Mouse (Mus musculus) hindbrain, embryonic 13.5 days (tissue): ENCODE results near the gene Gm20388. TPM values are rescaled to one million over a fixed set of nuclear protein-coding genes. Genes with fewer than 3 reads are reported as not detected.

Experiments used
- ATAC-seq: fragments of 200-750 bp; cut with Nextera tagmentation; 2 replicates; pipeline ENCODE4 v1.8.0; 2017; ENCODE audit warnings: moderate TSS enrichment; ENCODE audit not compliant: low FRiP score
- H3K27ac ChIP-seq: fragments of 300-500 bp; sonication (generic); 2 replicates; pipeline ENCODE4 v1.5.1; 2015; ENCODE audit warnings: inconsistent platforms, mild to moderate bottlenecking, moderate library complexity
- H3K27me3 ChIP-seq: fragments of 300-500 bp; sonication (generic); 2 replicates; pipeline ENCODE4 v1.6.1; 2015; ENCODE audit warnings: mild to moderate bottlenecking, inconsistent platforms
- H3K36me3 ChIP-seq: fragments of 300-500 bp; sonication (generic); 2 replicates; pipeline ENCODE4 v1.6.1; 2015; ENCODE audit warnings: mild to moderate bottlenecking, inconsistent platforms
- H3K4me1 ChIP-seq: fragments of 300-500 bp; sonication (generic); replicated peaks from 2 replicates; pipeline ENCODE4 v1.6.1; 2015; ENCODE audit warnings: inconsistent platforms
- H3K4me2 ChIP-seq: fragments of 300-500 bp; sonication (generic); 2 replicates; pipeline ENCODE4 v1.6.1; 2015; ENCODE audit warnings: inconsistent platforms, mild to moderate bottlenecking, moderate library complexity
- H3K4me3 ChIP-seq: fragments of 300-500 bp; sonication (generic); 2 replicates; pipeline ENCODE4 v1.5.1; 2015; ENCODE audit warnings: mild to moderate bottlenecking, inconsistent platforms
- H3K9ac ChIP-seq: fragments of 300-500 bp; sonication (generic); 2 replicates; pipeline ENCODE4 v1.6.1; 2015; ENCODE audit warnings: mild to moderate bottlenecking, inconsistent platforms
- H3K9me3 ChIP-seq: fragments of 300-500 bp; sonication (generic); 2 replicates; pipeline ENCODE4 v1.6.1; 2016; ENCODE audit warnings: inconsistent platforms
- WGBS: fragments of 180-500 bp; shearing (Covaris S2); methylation state at CpG from one replicate; pipeline ENCODE4 v1.1.7; 2015; 5-methylcytosine and 5-hydroxymethylcytosine counted together
- polyA plus RNA-seq: library from polyadenylated mRNA; unstranded; fragments of >200 nt; fragmentation: Nextera tagmentation; extraction: Ambion mirVana; gene quantifications from 2 replicates; pipeline ENCODE4 v1.2.1, GENCODE M21; 2015

Gene Gm20388
- polyA plus RNA-seq, 1 experiment from 2014 or later: 1.9 TPM

DNA sequence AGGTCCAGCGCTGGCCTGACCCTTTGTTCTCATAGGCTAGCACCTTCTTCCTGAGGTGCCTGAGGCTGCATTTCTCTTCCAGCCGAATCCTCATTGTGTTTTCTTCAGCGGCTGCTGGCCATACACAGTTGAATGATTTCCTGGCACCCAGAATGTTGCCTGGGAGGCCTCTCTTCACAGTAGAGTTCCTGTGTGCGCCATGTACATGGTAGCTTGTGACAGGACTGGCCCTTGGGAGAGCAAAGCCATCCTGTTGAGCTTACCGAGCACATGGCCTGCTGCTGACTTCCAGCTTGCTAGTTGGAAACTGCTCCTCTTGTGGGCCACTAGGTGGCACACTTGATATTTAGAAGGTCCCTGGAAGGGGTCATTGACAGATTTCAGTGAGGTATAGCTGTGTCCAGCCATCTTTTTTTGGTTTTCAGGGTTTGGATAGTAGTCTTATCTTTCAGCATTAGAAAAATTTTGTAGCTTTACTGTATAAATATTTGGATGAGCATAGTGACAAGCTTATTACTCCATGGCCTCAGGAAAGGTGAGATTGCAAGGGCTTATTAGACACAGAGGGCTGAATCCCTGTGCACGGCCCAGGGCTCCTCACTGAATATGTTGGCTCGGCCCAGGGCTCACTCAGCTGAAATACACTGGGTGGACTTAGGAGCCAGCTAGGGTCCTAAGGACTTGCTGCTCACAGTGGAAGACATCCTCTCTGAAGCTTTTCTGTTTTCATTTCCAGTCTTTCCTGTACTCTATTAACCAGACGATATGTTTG lies 2067.4 kb downstream of the Gm20388 start:
- Histone ChIP-seq H3K27me3 (no peaks in the 10 kb centered on the region), H3K9me3 (no peaks in the 10 kb centered on the region), H3K4me3 (no peak overlapping the region), H3K4me2 (no peak overlapping the region), H3K36me3 (peaks cover 80% of the 10 kb centered on the region), H3K27ac (no peak overlapping the region), H3K4me1 (peaks cover 9% of the 10 kb centered on the region; the same call in 1 of the 2 replicates), H3K9ac (no peak overlapping the region)
- peak; percentile 66; the same call in 1 of the 2 replicates for ATAC-seq
- WGBS: 67% methylated on average over 8 of the region's 8 CpGs

DNA sequence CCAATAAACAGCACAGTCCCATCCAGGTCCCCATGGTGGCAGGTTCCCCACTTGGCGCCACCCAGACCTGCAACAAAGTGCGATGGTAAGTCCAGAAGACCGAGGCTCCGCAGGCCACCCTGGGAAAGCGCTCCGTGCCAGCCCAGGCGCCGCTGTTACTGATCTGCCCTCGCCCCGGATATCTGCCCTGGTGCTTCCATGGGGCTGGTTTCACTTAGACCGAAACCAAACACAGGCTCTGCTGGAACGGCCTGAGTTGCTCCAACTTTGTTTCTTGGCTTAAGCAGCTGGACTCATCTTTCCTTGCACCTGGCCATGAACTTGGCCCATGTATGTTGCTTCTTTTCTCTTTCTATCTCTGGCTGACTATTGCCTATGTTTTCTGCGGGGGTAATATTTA lies 2068.0 kb downstream of the Gm20388 start:
- 97% methylated on average over 13 of the region's 13 CpGs for WGBS
- H3K9me3 ChIP-seq: no peaks in the 10 kb centered on the region
- peaks cover 9% of the 10 kb centered on the region; the same call in 1 of the 2 replicates for H3K4me1 ChIP-seq
- no peaks in the 10 kb centered on the region for H3K27me3 ChIP-seq
- ATAC-seq: no peak
- no peak overlapping the region for H3K27ac ChIP-seq
- H3K4me2 ChIP-seq: no peak overlapping the region
- no peak overlapping the region for H3K4me3 ChIP-seq
- H3K36me3 ChIP-seq: peaks cover 86% of the 10 kb centered on the region
- no peak overlapping the region for H3K9ac ChIP-seq

DNA sequence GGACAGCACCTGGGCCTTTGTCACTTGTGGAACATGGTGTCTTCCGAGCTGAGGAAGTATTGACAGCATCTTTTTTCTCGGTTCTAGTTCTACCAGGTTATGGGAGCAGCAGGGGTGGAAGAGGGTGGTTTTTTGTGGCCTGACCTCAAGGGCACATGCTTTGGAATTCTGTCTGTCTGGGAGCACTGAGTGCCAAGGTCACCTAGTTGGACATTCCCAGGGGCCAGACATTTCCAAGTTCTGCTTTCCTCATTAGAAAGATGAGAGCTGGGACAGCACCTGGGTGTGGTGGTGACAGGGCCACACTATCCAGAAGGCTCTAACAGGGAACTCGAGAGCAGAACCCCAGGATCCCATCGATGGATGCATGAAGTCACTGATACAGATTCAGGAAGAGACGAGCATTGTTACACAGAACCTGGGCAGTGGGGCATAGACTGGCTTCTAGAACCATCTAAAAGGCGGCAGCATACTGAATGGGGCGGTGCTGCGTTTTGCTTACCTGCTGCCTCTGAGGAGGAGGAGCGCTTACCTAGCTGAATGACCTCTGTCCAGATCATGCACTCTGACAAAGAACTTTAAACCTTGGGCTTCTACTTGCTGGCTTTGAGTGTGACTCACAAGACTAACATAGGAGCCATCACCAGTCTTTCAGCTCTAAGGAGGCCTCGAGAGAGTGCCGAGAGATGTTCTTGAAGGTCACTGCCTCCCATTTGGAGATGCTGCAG lies 2070.3 kb downstream of the Gm20388 start:
- no peak for ATAC-seq
- Histone ChIP-seq H3K4me2 (no peak overlapping the region), H3K27ac (peak overlapping the region; percentile 20; the same call in 1 of the 2 replicates), H3K9me3 (no peaks in the 10 kb centered on the region), H3K36me3 (peaks cover 84% of the 10 kb centered on the region), H3K9ac (no peak overlapping the region), H3K27me3 (no peaks in the 10 kb centered on the region), H3K4me3 (no peak overlapping the region), H3K4me1 (peaks cover 9% of the 10 kb centered on the region; the same call in 1 of the 2 replicates)
- WGBS: 93% methylated on average over 11 of the region's 11 CpGs

DNA sequence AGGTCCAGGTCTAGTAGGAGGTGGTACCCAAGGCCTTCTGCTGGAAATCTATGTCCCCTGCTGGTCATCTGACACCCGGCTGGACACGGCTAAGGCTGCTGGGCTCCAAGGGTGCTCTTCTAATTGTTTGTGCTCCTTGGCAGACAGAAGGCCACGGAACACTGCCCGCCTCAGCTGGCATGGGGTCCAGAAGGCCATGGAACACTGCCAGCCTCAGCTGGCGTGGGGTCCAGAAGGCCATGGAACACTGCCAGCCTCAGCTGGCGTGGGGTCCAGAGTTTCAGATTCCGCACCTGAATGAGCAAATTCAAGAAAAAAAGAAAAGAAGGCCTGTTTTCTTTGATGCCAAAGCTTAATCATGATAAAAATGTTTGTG lies 2070.9 kb downstream of the Gm20388 start:
- WGBS: 64% methylated on average over 7 of the region's 7 CpGs

DNA sequence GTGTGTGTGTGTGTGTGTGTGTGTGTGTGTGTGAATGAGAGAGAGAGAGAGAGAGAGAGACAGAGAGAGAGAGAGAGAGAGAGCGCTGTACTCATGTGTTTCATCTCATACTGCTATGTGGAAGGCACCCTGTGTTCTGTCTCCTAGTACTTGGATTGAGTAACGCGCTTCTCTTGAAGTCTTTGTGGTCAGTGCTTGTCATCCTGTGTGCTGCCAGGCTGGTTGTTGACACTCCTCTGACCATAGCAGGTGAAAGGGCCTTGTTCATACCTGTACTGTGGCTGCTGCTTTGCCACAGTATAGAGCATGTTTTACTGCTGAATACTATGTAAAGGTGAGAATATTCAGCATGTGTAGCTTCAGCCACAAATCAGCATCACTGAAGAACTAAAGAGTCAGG lies 2075.0 kb downstream of the Gm20388 start:
- Histone ChIP-seq H3K4me1 (peaks cover 12% of the 10 kb centered on the region), H3K9me3 (no peaks in the 10 kb centered on the region), H3K9ac (no peak overlapping the region), H3K4me2 (no peak overlapping the region), H3K27me3 (no peaks in the 10 kb centered on the region), H3K4me3 (no peak overlapping the region), H3K36me3 (peaks cover 84% of the 10 kb centered on the region), H3K27ac (no peak overlapping the region)
- 98% methylated on average over 3 of the region's 3 CpGs for WGBS
- ATAC-seq: no peak

More for the DNA sequence above, 2070.9 kb downstream of the Gm20388 start:
- ATAC-seq: no peak
- Histone ChIP-seq H3K4me1 (peaks cover 9% of the 10 kb centered on the region; the same call in 1 of the 2 replicates), H3K36me3 (peaks cover 83% of the 10 kb centered on the region), H3K9me3 (no peaks in the 10 kb centered on the region), H3K27ac (peak overlapping the region; percentile 20; the same call in 1 of the 2 replicates), H3K27me3 (no peaks in the 10 kb centered on the region), H3K4me2 (no peak overlapping the region), H3K9ac (no peak overlapping the region), H3K4me3 (no peak overlapping the region)

DNA sequence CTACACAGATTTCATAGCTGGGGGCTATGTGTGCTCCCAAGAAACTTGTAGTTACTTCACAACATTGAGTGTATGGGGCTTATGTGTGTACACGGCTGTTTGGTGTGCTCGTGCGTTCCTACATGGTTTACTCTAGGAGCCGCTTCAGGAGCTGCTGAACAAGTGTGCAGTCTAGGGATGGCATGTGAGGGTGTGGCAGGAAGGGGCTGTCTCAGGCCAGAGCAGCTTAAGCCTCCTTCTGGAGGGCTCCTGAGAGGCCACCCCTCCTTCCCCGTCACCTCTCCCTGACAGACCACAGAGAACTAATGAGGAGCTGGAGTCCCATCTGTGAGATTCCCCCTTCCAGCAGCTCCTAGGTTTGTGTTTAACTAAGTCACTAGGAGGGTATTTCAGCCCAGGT lies 2077.3 kb downstream of the Gm20388 start:
- no peaks in the 10 kb centered on the region for H3K9me3 ChIP-seq
- 95% methylated on average over 5 of the region's 5 CpGs for WGBS
- H3K4me1 ChIP-seq: peaks cover 6% of the 10 kb centered on the region; the same call in 1 of the 2 replicates
- H3K27ac ChIP-seq: no peak overlapping the region
- H3K9ac ChIP-seq: no peak overlapping the region
- H3K27me3 ChIP-seq: no peaks in the 10 kb centered on the region
- no peak overlapping the region for H3K4me3 ChIP-seq
- no peak overlapping the region for H3K4me2 ChIP-seq
- no peak for ATAC-seq
- H3K36me3 ChIP-seq: peaks cover 84% of the 10 kb centered on the region

DNA sequence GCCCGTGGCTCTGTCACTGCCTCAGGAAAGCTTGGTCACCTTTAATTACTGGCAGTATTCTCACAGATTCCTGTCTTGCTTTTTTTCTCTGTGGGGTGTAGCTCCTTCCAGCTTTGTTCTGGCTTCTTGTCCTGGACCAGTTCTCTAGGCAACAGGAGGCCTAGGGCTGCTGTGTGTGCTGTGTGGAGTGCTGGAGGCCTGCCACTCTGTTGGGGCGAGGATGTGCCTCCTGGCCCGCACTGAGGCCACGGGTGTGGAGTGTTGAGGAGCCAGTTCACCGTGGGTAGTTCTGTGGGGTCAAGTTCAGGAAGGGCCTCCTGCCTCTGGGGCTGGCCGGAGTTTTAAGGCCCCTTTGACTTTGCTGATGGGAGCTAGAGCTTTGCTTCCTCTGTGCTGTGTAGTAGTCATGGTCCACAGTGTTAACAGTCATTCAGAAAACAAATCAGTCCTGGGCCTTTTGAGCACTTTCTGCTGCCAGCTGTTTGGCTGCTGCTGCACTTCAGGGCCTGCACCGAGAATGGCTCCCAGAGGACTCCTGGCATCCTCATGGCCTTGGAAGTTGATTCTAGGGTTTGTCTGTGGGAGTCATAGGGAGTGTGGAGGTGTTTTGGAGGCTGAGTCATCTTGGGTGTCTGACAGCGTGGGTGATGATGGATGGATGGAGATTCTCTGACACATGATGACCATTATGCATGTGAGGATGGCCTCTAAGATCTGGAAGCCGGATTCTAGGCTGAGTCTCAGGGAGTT lies 2080.0 kb downstream of the Gm20388 start:
- ATAC-seq: no peak
- peaks cover 71% of the 10 kb centered on the region for H3K36me3 ChIP-seq
- 84% methylated on average over 9 of the region's 9 CpGs for WGBS

DNA sequence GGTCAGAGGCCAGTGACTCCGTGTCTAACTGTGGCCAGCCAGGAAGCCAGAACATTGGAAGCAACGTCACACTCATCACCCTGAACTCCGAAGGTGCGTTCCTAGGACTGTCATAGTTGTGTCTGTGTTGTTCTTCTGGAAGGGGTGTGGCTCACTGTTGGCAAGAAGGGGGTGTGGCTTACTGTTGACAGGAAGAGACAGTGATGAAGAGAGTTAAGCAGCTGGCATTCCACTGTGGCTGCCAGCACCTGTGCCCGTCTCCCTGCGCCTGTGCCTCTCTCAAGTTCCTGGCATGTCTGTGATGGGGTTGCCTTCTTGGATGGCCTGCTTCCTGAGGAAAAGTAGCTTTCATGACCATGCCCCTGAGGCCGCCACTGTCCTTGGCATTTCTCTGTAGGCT lies 2081.0 kb downstream of the Gm20388 start:
- no peak overlapping the region for H3K9ac ChIP-seq
- no peak overlapping the region for H3K4me2 ChIP-seq
- no peak overlapping the region for H3K27ac ChIP-seq
- WGBS: 92% methylated on average over 7 of the region's 7 CpGs
- H3K36me3 ChIP-seq: peaks cover 68% of the 10 kb centered on the region
- H3K4me3 ChIP-seq: no peak overlapping the region
- no peaks in the 10 kb centered on the region for H3K9me3 ChIP-seq
- no peak for ATAC-seq
- H3K27me3 ChIP-seq: no peaks in the 10 kb centered on the region
- peaks cover 9% of the 10 kb centered on the region; the same call in 1 of the 2 replicates for H3K4me1 ChIP-seq

More for the DNA sequence above, 2080.0 kb downstream of the Gm20388 start:
- H3K4me3 ChIP-seq: no peak overlapping the region
- no peaks in the 10 kb centered on the region for H3K27me3 ChIP-seq
- H3K4me2 ChIP-seq: no peak overlapping the region
- no peaks in the 10 kb centered on the region for H3K9me3 ChIP-seq
- H3K4me1 ChIP-seq: peaks cover 9% of the 10 kb centered on the region; the same call in 1 of the 2 replicates
- H3K9ac ChIP-seq: no peak overlapping the region
- peak overlapping the region; percentile 40; the same call in 1 of the 2 replicates for H3K27ac ChIP-seq

DNA sequence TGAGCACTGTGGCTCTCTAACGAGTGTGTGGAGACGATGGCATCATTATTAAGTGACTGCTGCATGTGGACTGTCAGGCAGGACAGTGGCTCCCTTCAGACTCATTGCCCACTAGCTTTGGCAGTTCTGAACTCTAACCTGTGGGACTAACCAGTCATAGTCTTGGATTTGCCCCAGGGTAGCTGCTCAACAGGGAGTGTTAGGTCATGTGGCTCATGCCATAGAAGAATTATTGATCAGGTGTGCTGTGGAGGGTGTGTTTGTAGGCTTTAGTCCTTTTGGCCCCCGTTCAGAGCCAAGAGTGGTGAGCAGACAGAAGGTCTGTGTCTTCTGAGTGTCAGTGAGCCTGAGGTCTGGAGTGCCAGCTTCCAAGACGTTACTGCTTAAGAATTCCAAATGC lies 2082.3 kb downstream of the Gm20388 start:
- Histone ChIP-seq H3K4me2 (no peak overlapping the region), H3K9me3 (no peaks in the 10 kb centered on the region), H3K9ac (no peak overlapping the region), H3K27me3 (no peaks in the 10 kb centered on the region), H3K4me3 (no peak overlapping the region), H3K4me1 (peaks cover 9% of the 10 kb centered on the region; the same call in 1 of the 2 replicates), H3K27ac (no peak overlapping the region), H3K36me3 (peaks cover 73% of the 10 kb centered on the region)
- no peak for ATAC-seq
- WGBS: 85% methylated on average over 4 of the region's 4 CpGs

DNA sequence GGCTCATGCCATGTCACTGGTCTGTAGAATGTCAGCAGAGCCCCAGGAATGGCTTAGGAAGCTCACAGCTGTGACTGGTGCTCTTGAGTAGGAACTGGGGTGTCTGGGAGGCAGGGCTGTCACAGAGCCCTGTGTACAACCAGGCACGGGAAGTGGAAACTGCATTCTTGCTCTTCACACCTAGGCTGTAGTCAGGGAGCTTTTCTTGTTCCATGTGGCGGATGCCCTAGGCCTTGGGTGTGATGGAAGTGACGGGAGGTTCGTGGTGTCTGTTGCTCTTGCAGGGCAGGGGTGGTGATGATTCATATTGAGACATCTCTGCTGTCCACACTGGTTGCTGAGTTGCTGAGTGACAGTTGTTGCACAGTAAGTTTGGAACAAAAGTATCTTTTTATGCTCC lies 2084.5 kb downstream of the Gm20388 start:
- H3K9me3 ChIP-seq: no peaks in the 10 kb centered on the region
- 0 out of 2 replicates have a peak overlapping the region, but pooled peaks have one; percentile 12 for H3K27ac ChIP-seq
- H3K4me1 ChIP-seq: peaks cover 6% of the 10 kb centered on the region; the same call in 1 of the 2 replicates
- H3K27me3 ChIP-seq: no peaks in the 10 kb centered on the region
- H3K4me2 ChIP-seq: no peak overlapping the region
- 90% methylated on average over 4 of the region's 4 CpGs for whole genome bisulfite sequencing
- ATAC-seq: no peak
- H3K9ac ChIP-seq: no peak overlapping the region
- H3K4me3 ChIP-seq: no peak overlapping the region
- peaks cover 79% of the 10 kb centered on the region for H3K36me3 ChIP-seq

DNA sequence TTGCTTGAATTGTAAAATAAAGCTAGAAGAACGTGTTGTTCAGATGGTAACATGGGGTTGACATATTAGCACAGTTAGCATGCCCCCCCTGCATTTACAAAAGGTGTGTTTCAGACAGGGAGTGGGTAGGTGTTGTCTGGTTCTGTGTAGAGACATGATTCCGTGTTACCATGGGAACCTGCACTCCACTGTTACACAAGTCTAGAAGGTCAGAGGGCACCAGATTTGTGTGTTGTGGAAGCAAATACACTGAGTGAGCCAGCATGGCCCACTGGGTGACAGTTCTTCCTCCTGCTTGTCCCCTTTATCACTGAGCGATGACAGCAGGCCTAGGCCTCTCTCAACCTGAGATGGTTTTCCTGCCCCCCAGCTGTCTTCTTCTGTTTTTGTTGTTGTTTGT lies 2085.3 kb downstream of the Gm20388 start:
- 78% methylated on average over 3 of the region's 3 CpGs for WGBS
- Histone ChIP-seq H3K27me3 (no peaks in the 10 kb centered on the region), H3K4me2 (no peak overlapping the region), H3K4me1 (0 out of 2 replicates have a peak, but pooled peaks cover 3% of the 10 kb centered on the region), H3K9me3 (no peaks in the 10 kb centered on the region), H3K27ac (no peak overlapping the region), H3K4me3 (no peak overlapping the region), H3K36me3 (peaks cover 78% of the 10 kb centered on the region), H3K9ac (no peak overlapping the region)
- no peak for ATAC-seq

DNA sequence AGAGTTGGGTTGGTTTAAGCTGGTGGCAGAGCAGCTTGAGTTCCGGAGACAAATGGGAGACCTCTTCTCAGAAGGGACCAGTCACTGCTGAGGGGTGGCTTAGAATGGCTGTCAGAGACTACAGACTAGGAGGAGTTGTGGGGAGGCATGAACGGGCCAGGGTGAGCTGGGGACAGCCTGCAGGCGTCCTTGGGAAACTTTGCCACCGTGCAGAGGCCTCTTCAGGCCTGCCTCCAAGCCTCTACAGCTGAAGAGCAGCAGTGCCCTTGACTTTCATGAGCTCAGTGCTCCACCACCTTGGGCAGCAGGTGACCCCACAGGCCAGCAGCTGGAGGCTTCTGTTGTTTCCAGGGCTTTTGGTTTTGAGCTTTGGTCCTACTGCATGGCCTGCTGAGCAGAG lies 2088.0 kb downstream of the Gm20388 start:
- no peak overlapping the region for H3K9ac ChIP-seq
- no peak for ATAC-seq
- H3K9me3 ChIP-seq: no peaks in the 10 kb centered on the region
- H3K27ac ChIP-seq: no peak overlapping the region
- H3K4me3 ChIP-seq: no peak overlapping the region
- peaks cover 4% of the 10 kb centered on the region for H3K4me1 ChIP-seq
- WGBS: 91% methylated on average over 4 of the region's 4 CpGs
- H3K4me2 ChIP-seq: no peak overlapping the region
- no peaks in the 10 kb centered on the region for H3K27me3 ChIP-seq
- peaks cover 80% of the 10 kb centered on the region for H3K36me3 ChIP-seq
